Mouse (Mus musculus) ES-E14 (cell line): ENCODE measurements around the gene Chrna9. TPM values are rescaled to one million over a fixed set of nuclear protein-coding genes. Genes with fewer than 3 reads are reported as not detected.

Experiments
- DNase-seq: peaks from one replicate; pipeline ENCODE4 v3.0.0-alpha.2; 2013; ENCODE audit warnings: low read depth, low spot score
- H3K27ac ChIP-seq: 2 replicates; pipeline ENCODE4 v1.5.1; 2012; ENCODE audit warnings: low read depth, mild to moderate bottlenecking, low read length, moderate library complexity, mixed read lengths; ENCODE audit not compliant: poor library complexity, insufficient read depth, severe bottlenecking
- H3K36me3 ChIP-seq: 2 replicates; pipeline ENCODE4 v1.6.1; 2012; ENCODE audit warnings: mild to moderate bottlenecking, low read length, moderate library complexity, mixed read lengths; ENCODE audit not compliant: control insufficient read depth, poor library complexity, insufficient read depth, severe bottlenecking
- H3K4me1 ChIP-seq, 2 experiments: fragments of 150-350 bp in 1 of 2; sonication (generic) in 1 of 2; 2 replicates each; pipeline ENCODE4 v1.6.1; 2012; ENCODE audit warnings: low read length in 2 of 2, mild to moderate bottlenecking in 1 of 2, mixed read lengths in 1 of 2; ENCODE audit not compliant: control insufficient read depth in 2 of 2, insufficient read depth in 2 of 2, poor library complexity in 1 of 2
- H3K4me3 ChIP-seq, 2 experiments: fragments of 150-350 bp in 1 of 2; sonication (generic) in 1 of 2; 2 replicates each; pipeline ENCODE4 v1.5.1; 2012; ENCODE audit warnings: low read length in 2 of 2, low read depth in 1 of 2, mild to moderate bottlenecking in 1 of 2, mixed read lengths in 1 of 2; ENCODE audit not compliant: insufficient read depth in 1 of 2, poor library complexity in 1 of 2, severe bottlenecking in 1 of 2
- H3K9ac ChIP-seq: 2 replicates; pipeline ENCODE4 v1.6.1; 2012; ENCODE audit warnings: low read depth, mild to moderate bottlenecking, low read length, mixed read lengths; ENCODE audit not compliant: poor library complexity, insufficient read depth, severe bottlenecking
- H3K9me3 ChIP-seq: fragments of 150-350 bp; sonication (generic); 2 replicates; pipeline ENCODE4 v1.6.1; 2012; ENCODE audit warnings: low read depth, mild to moderate bottlenecking, low read length; ENCODE audit not compliant: control insufficient read depth, insufficient read depth
- CHD2 ChIP-seq: IDR thresholded peaks from 2 replicates; pipeline ENCODE4 v1.6.1; 2014; ENCODE audit warnings: mild to moderate bottlenecking, low read depth, low read length, inconsistent platforms
- HCFC1 ChIP-seq: IDR thresholded peaks from 2 replicates; pipeline ENCODE4 v1.6.1; 2012; ENCODE audit warnings: low read length, inconsistent platforms, borderline replicate concordance; ENCODE audit not compliant: insufficient read depth
- MAFK ChIP-seq: IDR thresholded peaks from 2 replicates; pipeline ENCODE4 v1.6.1; 2014; ENCODE audit warnings: mild to moderate bottlenecking, low read depth, low read length, inconsistent platforms; ENCODE audit not compliant: insufficient read depth
- ZC3H11A ChIP-seq: IDR thresholded peaks from 2 replicates; pipeline ENCODE4 v1.6.1; 2012; ENCODE audit warnings: low read depth, mild to moderate bottlenecking, inconsistent platforms, low read length, borderline replicate concordance
- ZNF384 ChIP-seq: IDR thresholded peaks from 2 replicates; pipeline ENCODE4 v1.6.1; 2012; ENCODE audit warnings: low read depth, low read length, inconsistent platforms
- in situ Hi-C, 2 experiments: fragments of 600-800 bp; cut with MboI; formaldehyde crosslinking; loops; one replicate each; pipeline ENCODE4 v1.15.1; 2025; ENCODE audit warnings: low sequenced_read_pairs in 2 of 2, inconsistent platforms in 1 of 2; ENCODE audit not compliant: unreplicated experiment in 2 of 2
- total RNA-seq: library from RNA; depleted of rRNA; stranded (reverse); fragments of 300-350 nt; gene quantifications from 2 replicates; pipeline ENCODE4 v1.2.3, GENCODE M21; 2012

Gene Chrna9
- total RNA-seq, 1 experiment = 11.2 TPM

DNA sequence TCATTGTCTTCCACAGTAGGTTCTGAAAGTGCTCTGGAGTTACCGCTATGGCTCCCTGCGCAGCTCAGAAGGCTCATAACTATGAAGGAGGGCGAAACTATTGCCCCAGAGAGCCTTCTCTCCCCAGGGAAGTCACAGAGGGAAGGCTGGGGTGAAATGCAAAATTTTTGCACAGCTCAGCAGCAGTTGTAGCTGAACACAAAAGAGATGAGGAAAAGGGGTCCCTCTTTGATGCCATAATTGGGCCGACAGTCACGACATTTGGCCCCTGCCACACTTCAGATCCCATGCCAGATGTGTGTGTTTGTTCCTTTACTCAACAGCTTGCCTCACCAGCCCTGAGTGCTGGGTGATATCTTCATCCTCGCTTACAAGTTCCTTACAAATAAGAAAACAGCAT lies 8.1 kb upstream of the Chrna9 start:
- H3K4me1 ChIP-seq = no peaks in the 10 kb centered on the region
- no peak for TF ChIP-seq MAFK
- no peak for TF ChIP-seq ZNF384
- TF ChIP-seq ZC3H11A = no peak
- no peak for TF ChIP-seq HCFC1
- no peak for TF ChIP-seq CHD2
- in situ Hi-C loops = loop anchor here in 1 of 2 experiments (25.0 kb wide), 1 partner anchor 89 kb away; no protein-coding TSS in a partner anchor
- H3K27ac ChIP-seq = no peak overlapping the region
- no peaks in the 10 kb centered on the region for H3K9me3 ChIP-seq
- no peaks in the 10 kb centered on the region for H3K36me3 ChIP-seq
- no peak overlapping the region for H3K9ac ChIP-seq
- no peak for DNase-seq
- H3K4me3 ChIP-seq = no peak overlapping the region

- TF ChIP-seq MAFK (no peak), ZNF384 (no peak), CHD2 (no peak), ZC3H11A (no peak), HCFC1 (no peak)
- no peak for DNase-seq
- Histone ChIP-seq H3K36me3 (no peaks in the 10 kb centered on the region), H3K4me3 (no peak overlapping the region), H3K4me1 (no peaks in the 10 kb centered on the region), H3K9ac (no peak overlapping the region), H3K27ac (no peak overlapping the region), H3K9me3 (no peaks in the 10 kb centered on the region)
- in situ Hi-C loops = loop anchor here in 1 of 2 experiments (25.0 kb wide), 1 partner anchor 92 kb away; no protein-coding TSS in a partner anchor
Measured at GRCm38 (mm10) chr5:65929162-65929561, 5.6 kb upstream of the Chrna9 start.

DNA sequence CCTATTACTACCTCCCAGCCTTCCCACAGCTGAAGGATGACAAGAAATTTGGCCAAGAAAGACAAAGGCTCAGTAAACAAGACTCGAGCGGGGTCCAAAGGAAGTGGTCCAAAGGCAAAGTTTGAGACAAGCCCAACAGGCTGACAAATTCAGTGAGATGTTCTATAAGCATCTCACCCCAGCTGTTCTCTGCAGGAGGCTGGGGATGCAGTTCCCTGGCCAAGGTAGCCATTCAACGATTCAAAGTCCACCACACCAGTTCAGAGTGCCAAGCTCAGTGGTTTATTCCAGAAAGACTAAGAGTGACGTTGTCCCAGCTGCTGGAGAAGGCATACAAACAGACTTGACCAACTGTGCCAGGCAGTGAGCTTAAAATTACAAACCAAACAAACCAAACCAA lies 4.5 kb upstream of the Chrna9 start:
- Histone ChIP-seq H3K9ac (no peak overlapping the region), H3K9me3 (no peaks in the 10 kb centered on the region), H3K4me3 (no peak overlapping the region), H3K4me1 (no peaks in the 10 kb centered on the region), H3K27ac (no peak overlapping the region), H3K36me3 (no peaks in the 10 kb centered on the region)
- in situ Hi-C loops = loop anchor here in 1 of 2 experiments (25.0 kb wide), 1 partner anchor 93 kb away; no protein-coding TSS in a partner anchor
- DNase-seq = no peak
- TF ChIP-seq ZC3H11A = no peak
- TF ChIP-seq HCFC1 = no peak
- TF ChIP-seq MAFK = no peak
- no peak for TF ChIP-seq ZNF384
- no peak for TF ChIP-seq CHD2

DNA sequence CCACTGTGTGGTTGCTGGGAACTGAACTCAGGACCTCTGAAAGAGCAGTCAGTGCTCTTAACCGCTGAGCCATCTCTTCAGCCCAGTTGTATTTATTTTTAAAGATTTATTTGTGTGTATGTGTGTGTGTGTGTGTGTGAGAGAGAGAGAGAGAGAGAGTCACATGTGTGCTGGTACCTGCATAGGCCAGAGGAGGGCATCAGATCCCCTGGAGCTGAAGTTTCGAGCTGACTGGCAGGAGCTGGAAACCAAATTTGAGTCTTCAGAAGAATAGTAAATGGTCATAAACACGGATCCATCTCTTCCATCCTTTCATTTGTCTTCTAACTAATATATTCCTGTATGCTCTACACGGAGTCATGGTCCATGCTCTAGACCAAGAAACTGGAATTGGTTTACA lies 1.5 kb upstream of the Chrna9 start:
- H3K27ac ChIP-seq = no peak overlapping the region
- H3K4me3 ChIP-seq = no peak overlapping the region
- TF ChIP-seq MAFK (no peak), HCFC1 (no peak), ZNF384 (no peak), ZC3H11A (no peak), CHD2 (no peak)
- H3K9ac ChIP-seq = no peak overlapping the region
- no peak for DNase-seq
- in situ Hi-C loops = loop anchor here in 1 of 2 experiments (25.0 kb wide), 1 partner anchor 96 kb away; no protein-coding TSS in a partner anchor
- H3K4me1 ChIP-seq = no peaks in the 10 kb centered on the region
- H3K36me3 ChIP-seq = no peaks in the 10 kb centered on the region
- H3K9me3 ChIP-seq = no peaks in the 10 kb centered on the region

GRCm38 (mm10) chr5:65933764-65934163 lies 957 bp upstream of the Chrna9 start:
- in situ Hi-C loops = loop anchor here in 1 of 2 experiments (25.0 kb wide), 1 partner anchor 96 kb away; no protein-coding TSS in a partner anchor
- H3K27ac ChIP-seq = no peak overlapping the region
- H3K4me1 ChIP-seq = no peaks in the 10 kb centered on the region
- no peaks in the 10 kb centered on the region for H3K36me3 ChIP-seq
- H3K4me3 ChIP-seq = no peak overlapping the region
- H3K9ac ChIP-seq = no peak overlapping the region
- TF ChIP-seq ZC3H11A (no peak), ZNF384 (no peak), CHD2 (no peak), MAFK (no peak), HCFC1 (no peak)
- DNase-seq = no peak
- H3K9me3 ChIP-seq = no peaks in the 10 kb centered on the region
